Mouse (Mus musculus) erythroblast, adult 5-6 weeks (primary cell): Measurements from ENCODE around the gene 1700003F12Rik. TPM values are rescaled to one million over a fixed set of nuclear protein-coding genes. Genes with fewer than 3 reads are reported as not detected.

Experiments
- ATAC-seq: replicated peaks from 2 replicates; pipeline ENCODE4 v1.8.0; 2016; ENCODE audit warnings: moderate number of reproducible peaks, mild to moderate bottlenecking, moderate TSS enrichment, inconsistent platforms; ENCODE audit not compliant: poor library complexity, low FRiP score, severe bottlenecking
- total RNA-seq, 2 experiments: library from RNA; stranded (forward) in 1 of 2; stranded (reverse) in 1 of 2; fragments of 150-400 nt in 1 of 2; fragments of 200-764, 138-1000 nt in 1 of 2; gene quantifications; 2 replicates each; pipeline versions ENCODE4 v1.2.3 to v1.2.4; 2015 to 2017; ENCODE audit warnings: low replicate concordance in 2 of 2

The 1700003F12Rik gene
- total RNA-seq, 2 experiments from 2014 or later: not detected

DNA sequence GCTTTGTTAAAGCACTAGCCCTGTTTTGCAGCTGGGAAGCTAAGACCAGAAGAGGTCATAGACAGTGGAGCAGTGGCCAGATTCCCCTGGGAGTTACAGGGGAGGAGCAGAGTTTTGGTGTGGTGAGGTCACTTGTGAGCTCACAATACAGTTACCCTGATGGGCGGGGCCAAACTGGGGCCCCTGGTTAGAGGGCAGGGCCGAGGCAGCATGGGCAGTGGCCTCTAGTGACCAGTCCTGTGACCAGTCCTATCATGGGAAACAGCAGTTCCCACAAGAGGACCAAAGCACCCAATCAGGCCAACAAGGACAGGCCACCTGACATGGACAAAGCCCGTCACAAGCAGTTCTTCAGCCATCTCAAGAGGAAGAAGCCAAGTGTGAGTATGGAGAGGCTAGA lies 1.8 kb downstream of the 1700003F12Rik start:
- no peak for ATAC-seq

DNA sequence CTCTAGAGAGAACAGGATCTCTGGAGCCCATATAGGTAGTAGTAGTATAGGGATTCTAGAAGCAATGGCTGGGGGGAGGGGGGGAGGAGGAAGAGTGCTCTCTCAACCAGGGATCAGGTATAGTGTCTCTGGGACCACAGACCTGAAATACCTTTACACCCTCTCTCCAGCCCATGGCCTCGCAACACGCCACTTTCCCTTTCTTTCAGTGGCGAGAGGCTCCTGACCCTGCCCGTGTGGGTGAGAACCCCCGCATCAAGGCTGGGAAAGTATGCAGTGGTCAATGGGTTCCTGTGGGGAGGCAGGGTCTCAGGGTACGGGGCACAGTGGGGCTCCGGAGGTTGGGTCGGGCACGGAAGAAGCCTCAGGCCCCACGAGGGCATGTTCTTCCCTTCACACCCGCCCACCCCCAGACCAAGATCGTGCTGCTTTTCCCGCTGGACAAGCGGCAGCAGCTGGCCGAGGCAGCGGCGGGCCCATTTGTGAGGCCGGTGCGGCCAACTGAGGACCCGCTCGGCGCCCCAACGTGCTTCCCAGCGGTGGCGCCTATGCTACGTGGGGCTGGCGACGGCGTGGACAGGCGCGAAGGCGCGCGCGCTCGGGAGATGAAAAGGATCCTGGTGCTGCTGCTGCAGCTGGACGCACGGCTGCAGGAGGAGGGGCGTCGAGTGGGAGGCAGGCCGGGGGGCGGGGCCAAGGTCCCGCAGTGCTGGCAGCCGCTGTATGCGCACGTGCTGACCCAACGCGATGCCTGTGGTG lies 2.4 kb downstream of the 1700003F12Rik start:
- peak; percentile 50 for ATAC-seq

DNA sequence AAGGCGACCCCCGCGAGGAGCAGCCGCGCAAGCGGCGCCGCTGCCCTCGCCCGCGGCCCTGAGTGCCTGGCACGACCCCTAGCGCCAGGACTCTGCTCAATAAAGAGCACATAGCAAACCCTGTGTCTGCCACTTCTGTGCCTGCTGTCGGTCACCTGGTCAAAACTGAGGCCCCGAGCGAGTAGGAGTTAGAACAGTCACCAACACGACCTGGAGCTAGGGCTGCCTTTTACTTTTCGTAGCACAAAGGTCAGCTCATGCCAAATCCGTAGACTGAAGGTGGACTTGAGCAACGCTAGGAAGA lies 3.0 kb downstream of the 1700003F12Rik start:
- ATAC-seq: no peak

DNA sequence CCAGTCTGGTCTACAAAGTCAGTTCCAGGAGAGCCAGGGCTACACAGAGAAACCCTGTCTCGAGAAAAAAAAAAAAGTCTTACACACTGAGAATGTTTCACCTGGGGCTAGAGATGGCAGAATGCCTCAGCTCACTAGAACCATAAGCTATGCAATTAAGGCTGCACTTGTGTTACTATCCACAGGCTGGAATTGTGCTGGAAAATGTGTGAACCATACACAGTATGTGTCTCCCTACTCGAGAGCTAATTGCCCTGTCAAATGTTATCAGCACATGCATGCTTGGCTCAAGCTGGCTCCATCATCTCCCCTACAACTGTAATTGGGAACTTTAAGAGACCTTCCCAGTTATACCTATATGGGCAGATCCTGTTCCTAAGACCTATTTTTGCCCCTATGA lies 4.1 kb downstream of the 1700003F12Rik start:
- ATAC-seq: no peak

DNA sequence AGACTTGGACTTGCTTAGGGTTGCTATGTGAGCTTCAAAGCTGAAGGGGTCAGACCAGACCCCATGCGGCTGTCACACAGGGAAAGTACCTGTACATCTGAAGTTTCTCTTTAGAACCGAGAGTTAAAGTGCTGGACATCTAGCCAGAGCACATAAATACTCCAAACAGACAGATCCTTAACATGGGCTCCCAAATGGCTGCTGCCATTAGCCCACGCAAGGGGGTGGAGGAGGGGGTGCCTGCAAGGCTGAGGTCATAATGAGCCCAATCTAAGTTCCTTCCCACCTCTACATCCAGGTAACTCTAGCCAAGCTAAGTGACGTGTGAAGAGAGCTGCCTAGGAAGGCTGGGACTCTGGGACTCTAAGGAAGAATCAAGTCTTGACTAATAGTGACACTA lies 4.6 kb downstream of the 1700003F12Rik start, which contains the start of gene Actl10:
Gene Actl10, plus strand, starts transcription at position 301 of the 400 bp plus-strand sequence.
- no peak for ATAC-seq

DNA sequence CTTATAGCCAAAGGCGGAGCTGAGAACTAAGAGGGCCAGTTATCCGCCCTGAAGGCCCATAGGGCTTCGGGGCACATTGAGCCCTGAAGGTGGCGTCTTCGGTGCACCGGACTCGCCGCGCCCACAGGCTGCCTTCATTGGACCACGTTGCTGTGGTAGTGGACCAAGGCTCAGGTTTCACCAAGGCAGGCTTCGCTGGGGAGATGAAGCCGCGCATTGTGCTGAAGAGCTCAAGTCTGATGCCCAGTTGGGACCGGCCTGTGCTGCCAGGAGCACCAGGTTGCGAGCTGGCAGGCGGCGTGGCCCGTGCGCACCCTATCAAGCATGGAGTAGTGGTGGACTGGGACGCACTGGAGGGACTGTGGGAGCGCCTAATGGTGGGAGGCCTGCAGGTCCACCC lies 5.0 kb downstream of the 1700003F12Rik start:
- no peak for ATAC-seq

DNA sequence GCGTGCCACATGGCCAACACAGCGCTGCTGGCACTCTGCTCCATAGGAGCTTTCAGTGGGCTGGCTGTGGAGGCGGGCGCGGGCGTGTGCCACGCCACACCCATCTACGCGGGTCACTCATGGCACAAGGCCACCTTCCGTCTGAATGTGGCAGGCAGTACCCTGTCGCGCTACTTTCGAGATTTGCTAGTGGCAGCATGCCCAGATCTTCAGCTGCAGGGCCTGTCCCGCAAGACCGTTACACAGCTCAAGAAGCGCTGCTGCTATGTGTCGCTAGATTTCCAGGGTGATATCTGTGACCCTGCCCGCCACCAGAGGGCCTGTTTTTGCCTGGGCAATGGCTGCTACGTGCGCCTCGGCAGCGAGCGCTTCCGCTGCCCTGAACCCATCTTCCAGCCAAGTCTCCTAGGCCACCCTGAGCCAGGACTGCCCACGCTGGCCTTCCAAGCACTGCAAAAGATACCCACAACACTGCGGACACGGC lies 5.6 kb downstream of the 1700003F12Rik start:
- peak; percentile 36; the same call in 1 of the 2 replicates for ATAC-seq

DNA sequence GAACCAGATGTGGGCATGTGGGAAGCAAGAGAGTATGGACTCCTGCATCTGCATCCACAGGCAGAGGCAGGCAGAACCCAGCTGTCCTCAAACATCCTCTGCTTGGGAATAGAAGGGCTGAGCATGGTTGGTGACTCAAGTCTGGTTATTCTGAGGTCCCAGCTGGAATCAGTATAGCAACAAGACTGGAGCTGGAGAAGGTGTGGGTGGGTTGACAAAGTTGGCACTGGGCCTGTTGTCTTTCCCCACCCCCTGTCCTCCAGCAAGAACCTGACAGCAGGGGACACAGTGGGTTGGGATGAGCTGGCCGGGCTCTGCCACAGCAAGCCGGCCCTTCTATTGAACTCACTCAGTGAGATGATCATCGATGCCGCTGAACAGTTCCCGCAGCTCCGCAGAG lies 8.3 kb downstream of the 1700003F12Rik start:
- no peak for ATAC-seq

DNA sequence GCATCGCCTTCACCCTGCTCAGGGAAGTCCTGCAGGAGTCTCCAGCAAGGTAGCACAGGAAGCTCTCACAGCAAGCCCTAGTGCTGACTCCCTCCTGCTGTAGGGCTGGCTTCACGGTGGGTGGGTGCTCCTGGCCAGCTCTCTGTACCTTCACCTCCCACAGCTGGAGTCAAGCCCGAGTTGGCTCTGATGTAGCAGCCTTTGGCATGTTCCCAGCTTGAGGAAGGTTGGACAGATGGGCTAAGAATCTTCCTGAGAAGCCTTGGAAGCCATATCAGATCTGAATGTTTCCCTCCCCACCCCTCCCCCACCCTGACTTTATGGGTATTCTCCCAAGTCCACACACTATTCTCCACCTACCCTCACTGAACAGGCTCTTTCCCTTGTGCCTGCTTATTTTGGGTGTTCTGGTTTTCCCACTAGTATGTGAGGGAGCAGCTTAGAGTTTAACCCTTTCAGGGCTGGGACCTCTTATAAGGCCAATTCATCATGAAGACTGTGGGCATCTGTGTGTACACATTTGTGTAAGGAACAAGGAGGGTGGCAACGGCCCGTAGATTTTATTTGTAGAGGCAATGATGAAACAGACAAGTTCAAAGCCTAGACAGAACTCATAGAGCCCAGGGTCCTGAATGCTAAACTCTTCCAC lies 10.4 kb downstream of the 1700003F12Rik start:
- ATAC-seq: no peak

DNA sequence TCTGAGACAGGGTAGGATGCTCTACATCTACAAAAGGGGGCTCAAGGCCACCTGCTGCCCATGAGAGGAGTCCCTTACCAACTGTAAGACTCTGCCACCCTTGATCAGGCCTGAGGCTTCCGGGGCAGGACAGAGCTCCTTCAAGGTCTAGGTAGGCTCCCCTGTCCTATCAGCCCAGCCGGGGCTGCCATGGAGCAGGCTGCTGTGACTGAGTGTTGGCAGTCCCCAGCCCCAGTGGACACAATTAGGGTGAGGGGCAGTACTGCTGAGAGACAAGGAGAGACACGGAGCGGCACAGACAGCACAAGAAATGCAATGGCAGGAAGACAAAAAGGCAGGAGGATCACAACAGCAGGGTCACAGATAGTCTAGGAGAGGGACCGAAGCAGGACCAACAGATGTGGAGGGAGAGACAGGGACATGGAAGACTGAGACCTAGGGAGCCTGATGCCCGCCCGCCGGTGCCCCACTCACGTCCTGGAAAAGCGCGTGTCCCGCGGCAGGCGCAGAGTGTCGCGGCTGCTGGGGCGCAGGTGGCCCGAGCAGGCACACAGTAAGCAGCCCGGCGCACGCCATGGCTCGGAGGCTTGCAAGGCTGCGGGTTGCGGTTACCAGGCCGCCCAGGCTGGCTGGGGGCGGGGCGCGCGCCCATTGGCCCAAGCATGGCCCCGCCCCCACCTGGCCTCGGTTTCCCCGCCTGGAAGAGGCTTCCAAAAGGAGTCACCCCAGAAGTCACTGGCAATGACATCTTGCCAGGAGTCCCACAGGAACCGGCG lies 11.6 kb downstream of the 1700003F12Rik start, which contains the start of gene Necab3:
Gene Necab3, minus strand, starts transcription at position 627 of the 776 bp plus-strand sequence.
- ATAC-seq: peak; percentile 44; the same call in 1 of the 2 replicates

DNA sequence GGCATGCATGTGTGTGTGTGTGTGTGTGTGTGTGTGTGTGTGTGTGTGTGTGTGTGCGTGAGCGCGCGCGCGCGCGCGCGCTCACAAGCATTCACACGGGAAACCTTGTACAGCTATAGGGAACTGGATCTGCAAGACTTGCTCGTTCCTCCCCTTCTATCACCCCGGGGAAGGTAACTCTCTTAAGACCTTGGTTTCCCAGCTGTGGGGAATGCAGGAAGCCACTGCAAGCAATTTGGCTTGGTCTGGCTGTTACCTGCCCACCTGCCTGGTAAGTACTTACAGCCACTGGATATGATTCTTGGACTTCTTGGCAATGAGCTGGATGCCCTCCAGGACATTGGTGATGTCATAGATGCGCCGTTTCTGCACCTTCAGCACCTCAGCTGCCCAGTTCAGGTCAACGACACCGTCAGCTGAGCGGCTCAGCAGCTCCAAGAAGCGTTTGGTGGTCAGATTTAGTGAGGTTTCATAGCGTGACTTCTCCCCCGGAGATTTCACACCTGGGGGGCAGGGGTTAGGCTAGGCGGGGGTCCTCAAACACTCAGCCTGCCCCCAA lies 16.8 kb downstream of the 1700003F12Rik start:
- no peak for ATAC-seq

DNA sequence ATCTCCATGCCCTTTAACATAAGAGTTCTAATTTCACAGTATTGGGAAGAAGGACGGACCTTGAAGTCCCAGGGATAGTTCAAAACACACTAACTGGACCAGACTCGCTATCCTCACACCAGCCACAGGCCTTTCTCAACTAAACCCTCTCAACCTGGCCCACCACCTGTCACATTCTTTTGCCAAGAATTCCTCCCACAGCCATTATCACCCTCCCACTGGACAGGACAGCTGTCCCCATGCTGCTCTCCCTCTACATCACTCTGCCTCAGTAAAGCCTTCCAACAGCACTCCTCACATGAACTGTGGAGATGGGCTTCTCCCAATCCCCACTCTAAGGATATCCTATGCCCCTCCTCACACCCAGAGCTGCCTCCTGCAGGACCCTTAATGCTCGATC lies 18.7 kb downstream of the 1700003F12Rik start:
- no peak for ATAC-seq

DNA sequence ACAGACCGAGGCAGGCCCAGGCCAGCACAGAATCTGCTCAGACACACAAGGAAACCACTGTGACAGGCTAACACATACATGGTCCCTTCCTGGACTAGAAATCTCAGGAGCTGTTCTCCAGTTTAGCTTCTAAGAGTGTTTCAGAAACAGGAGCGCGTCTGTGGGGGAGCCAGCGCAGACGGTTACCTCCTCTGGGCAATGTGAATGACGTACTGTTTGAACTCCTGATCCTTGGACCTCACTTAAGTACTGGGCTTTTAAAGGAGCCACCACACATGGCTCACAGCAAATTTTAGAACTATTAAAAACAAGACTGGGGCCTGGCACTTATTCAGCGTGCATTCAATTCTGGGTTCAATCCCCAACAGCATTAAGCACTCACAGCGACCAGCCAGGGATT lies 19.8 kb downstream of the 1700003F12Rik start:
- no peak for ATAC-seq

DNA sequence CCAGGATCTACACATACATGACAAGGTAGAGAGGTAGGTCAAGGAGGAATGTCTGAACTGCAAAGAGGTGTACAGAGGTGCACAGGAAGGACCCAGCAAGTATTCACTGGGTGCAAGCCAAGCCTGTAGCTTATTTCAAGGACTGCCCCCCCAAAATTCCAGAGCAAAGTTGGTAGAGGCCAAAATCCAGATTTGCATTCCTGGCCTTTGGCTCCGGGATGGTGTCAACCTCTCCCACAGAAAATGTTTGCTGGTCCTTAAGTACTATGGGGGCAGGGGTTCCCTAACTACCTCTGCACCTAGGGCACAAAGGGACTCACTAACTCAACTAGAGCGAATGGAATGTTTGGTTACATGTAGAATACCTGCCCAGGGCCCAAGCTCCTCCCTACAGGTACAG lies 20.9 kb downstream of the 1700003F12Rik start:
- ATAC-seq: no peak

DNA sequence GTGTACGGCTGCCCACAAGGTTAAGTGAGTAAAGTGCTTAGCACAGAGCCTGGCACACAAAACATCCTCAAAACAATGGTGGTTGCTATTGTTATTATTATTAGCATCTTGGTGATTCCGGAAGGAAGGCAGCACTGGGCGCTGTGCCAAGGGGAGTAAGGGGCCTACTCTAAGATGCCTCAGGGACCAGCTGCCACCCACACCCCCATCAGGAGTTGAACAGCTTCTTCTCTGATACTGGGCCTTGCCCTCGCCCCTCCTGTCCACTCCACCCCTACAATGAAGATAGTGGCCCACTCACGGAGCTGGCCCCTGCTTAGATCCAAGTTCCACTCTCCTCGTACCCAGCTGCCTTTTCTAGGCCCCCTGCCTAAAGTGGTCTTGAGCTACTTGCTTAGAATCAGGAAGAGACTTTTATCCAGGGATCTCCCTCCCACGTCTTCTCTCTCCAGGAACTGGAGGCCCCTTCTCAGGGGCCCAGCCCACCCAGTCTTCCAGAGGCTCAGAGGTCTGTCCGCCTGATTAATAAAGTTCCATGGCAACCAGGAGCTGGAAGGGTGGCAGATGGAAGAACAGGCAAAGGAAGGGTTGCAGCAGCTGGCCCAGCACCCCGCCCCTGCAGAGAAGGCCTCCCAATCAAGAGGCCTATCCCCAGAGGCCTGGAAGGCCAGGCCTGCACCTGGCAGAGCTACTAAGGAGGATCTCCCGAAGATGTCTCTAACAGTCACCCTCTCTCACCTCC lies 21.6 kb downstream of the 1700003F12Rik start:
- peak; percentile 46 for ATAC-seq

DNA sequence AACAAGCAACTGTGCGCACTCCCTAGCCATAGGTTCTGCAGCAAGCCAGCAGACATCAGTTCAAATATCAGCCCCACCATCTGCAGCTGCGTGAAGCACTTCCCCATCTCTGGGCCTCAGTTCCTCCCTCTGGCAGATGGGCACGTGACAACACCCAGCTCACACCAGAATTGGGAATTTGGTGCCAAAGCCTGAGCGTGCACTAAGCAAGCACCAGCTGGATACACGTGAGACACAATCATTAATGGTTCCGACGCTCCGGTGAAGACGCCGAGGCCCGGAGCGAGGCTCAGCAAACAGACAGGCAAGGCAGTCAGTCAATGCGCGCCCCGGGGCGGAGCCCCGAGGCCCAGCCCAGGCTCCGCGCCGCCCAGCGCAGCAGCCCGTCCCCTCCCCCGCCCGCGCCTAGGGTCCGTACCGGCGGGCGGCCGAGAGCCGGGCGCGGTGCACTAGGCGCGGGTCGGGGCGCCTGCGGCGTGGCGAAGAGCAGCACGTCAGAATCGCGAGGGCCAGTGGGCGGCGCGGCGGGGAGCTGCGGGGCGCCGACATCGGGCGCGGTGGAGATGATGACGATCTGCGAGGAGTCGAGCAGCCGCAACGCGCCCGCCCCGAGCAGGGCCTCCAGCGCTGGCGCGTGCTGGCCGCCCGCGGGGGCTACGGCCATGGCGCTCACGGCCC lies 22.3 kb downstream of the 1700003F12Rik start:
- peak; percentile 66 for ATAC-seq

DNA sequence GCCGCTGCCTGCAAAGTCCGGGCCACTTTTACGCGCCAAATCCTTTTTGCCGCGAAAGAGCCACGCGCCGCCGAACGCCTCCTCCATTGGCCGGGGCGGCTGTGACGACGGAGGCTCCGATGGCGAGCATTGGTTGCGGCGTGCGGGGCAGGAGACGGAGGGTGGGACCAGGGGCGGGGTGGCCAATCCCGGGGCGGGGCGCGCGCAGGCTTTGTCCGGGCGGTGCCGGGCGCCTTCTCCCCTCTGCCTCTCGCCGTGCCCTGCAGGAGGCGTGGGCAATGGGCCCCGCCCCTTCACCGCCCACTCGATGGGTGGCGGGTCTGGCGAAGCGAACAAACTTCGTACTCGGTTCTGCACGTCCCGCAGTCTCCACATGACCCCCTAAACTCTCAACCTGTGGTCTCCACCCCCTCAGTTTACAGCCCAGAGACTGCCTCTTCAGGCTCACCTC lies 23.0 kb downstream of the 1700003F12Rik start, which contains the start of gene E2f1:
Gene E2f1, minus strand, starts transcription at position 57 of the 451 bp plus-strand sequence.
- ATAC-seq: peak; percentile 88

DNA sequence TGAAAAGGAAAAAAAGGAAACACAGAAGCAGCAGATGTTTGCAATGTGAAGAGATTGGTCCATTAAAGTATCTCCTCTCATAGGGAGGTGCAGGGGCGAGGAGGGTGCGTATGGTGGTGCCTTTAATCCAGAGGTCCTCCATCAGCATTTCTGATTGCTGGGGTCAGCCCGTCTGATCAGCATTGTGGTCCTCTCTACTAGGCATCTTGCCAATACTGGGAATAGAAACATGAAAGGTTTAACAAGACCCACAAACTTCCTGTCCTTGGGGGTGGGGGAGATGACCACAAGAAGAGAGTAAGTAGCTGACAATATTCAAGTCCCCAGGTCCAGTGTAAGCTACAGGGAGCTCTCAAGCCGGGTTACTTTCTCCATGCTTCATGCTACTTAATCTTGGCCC lies 23.8 kb downstream of the 1700003F12Rik start:
- no peak for ATAC-seq

DNA sequence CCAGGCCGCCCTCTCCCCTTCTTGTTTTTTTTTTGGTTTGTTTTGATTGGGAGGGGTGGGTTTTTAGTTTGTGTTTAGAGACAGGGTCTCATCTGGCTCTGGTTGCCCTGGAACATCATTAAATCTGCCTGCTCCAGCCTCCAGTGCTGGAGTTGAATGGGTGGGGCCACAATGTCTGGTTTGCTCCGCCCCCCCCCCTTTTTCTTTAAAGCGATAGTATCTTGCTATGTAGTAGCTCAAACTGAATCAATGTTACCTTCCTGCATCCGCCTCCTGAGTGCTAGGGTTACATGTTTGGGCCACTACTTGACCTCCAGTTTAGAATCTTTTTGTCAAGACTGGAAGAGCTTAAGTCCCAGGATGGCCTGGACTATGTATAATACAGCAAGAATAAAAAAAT lies 24.4 kb downstream of the 1700003F12Rik start:
- no peak for ATAC-seq
